Mouse (Mus musculus) spleen, adult 2 months (tissue): ENCODE measurements around the gene Rnf13. TPM values are rescaled to one million over a fixed set of nuclear protein-coding genes. Genes with fewer than 3 reads are reported as not detected.

Source experiments
- DNase-seq, 2 experiments: peaks; one replicate each; pipeline versions ENCODE4 v3.0.0 to v3.0.0-alpha.2; 2012 to 2021; ENCODE audit warnings: low spot score in 2 of 2, low read depth in 1 of 2
- H3K27ac ChIP-seq: fragments of 200-500 bp; 2 replicates; pipeline ENCODE4 v1.5.1; 2012; ENCODE audit warnings: low read length, inconsistent platforms; ENCODE audit not compliant: insufficient read depth
- H3K27me3 ChIP-seq: fragments of 200-500 bp; 2 replicates; pipeline ENCODE4 v1.6.1; 2012; ENCODE audit warnings: mild to moderate bottlenecking, moderate library complexity, low read length, inconsistent platforms; ENCODE audit not compliant: control insufficient read depth, insufficient read depth
- H3K36me3 ChIP-seq: fragments of 200-500 bp; 2 replicates; pipeline ENCODE4 v1.6.1; 2012; ENCODE audit warnings: mild to moderate bottlenecking, low read length, inconsistent platforms; ENCODE audit not compliant: control insufficient read depth, insufficient read depth
- H3K4me1 ChIP-seq: fragments of 200-500 bp; 2 replicates; pipeline ENCODE4 v1.6.1; 2011; ENCODE audit warnings: inconsistent platforms; ENCODE audit not compliant: control insufficient read depth, insufficient read depth, insufficient read length
- H3K4me3 ChIP-seq: fragments of 200-500 bp; 2 replicates; pipeline ENCODE4 v1.5.1; 2011; ENCODE audit warnings: mild to moderate bottlenecking, inconsistent platforms; ENCODE audit not compliant: insufficient read depth, insufficient read length; ENCODE audit errors: extremely low read depth
- CTCF ChIP-seq: fragments of 200-500 bp; IDR thresholded peaks from 2 replicates; pipeline ENCODE4 v1.5.1; 2011; ENCODE audit warnings: mild to moderate bottlenecking, inconsistent platforms; ENCODE audit not compliant: insufficient read depth, insufficient read length, insufficient replicate concordance; ENCODE audit errors: extremely low read depth
- POLR2A ChIP-seq: fragments of 200-500 bp; IDR thresholded peaks from 2 replicates; pipeline ENCODE4 v1.6.1; 2011; ENCODE audit warnings: low read depth, low read length, inconsistent platforms
- WGBS: fragments of 180-500 bp; shearing (Covaris S2); methylation state at CpG from one replicate; pipeline ENCODE4 v1.1.7; 2018; 5-methylcytosine and 5-hydroxymethylcytosine counted together
- polyA plus RNA-seq: library from polyadenylated mRNA; depleted of rRNA; stranded (reverse); fragments of >200 nt; gene quantifications from 2 replicates; pipeline ENCODE4 v1.2.3, GENCODE M21; 2012

The Rnf13 gene
- polyA plus RNA-seq, 1 experiment, result 28.1 TPM

- H3K4me3 ChIP-seq, result peak overlapping the region; percentile 69
- WGBS, result 1% methylated on average over 13 of the region's 13 CpGs
- TF ChIP-seq POLR2A, result no peak
- no peak for TF ChIP-seq CTCF
- H3K27ac ChIP-seq, result peak overlapping the region; percentile 93
- H3K36me3 ChIP-seq, result no peaks in the 10 kb centered on the region
- no peak for DNase-seq
- H3K27me3 ChIP-seq, result no peaks in the 10 kb centered on the region
- H3K4me1 ChIP-seq, result no peaks in the 10 kb centered on the region; the same call in 1 of the 2 replicates
Observed at GRCm38 (mm10) chr3:57736419-57737095, 695 bp downstream of the Rnf13 start.

GRCm38 (mm10) chr3:57739830-57740229 lies 4.0 kb downstream of the Rnf13 start:
- H3K4me1 ChIP-seq, result no peaks in the 10 kb centered on the region; the same call in 1 of the 2 replicates
- H3K36me3 ChIP-seq, result no peaks in the 10 kb centered on the region
- 34% methylated on average over 1 of the region's 1 CpGs for WGBS
- DNase-seq, result no peak
- TF ChIP-seq POLR2A (no peak), CTCF (no peak)
- no peak overlapping the region for H3K27ac ChIP-seq
- H3K4me3 ChIP-seq, result no peak overlapping the region
- H3K27me3 ChIP-seq, result no peaks in the 10 kb centered on the region

- Histone ChIP-seq H3K27ac (no peak overlapping the region), H3K27me3 (no peaks in the 10 kb centered on the region), H3K4me3 (no peak overlapping the region), H3K36me3 (no peaks in the 10 kb centered on the region), H3K4me1 (no peaks in the 10 kb centered on the region; the same call in 1 of the 2 replicates)
- no peak for DNase-seq
- 93% methylated on average over 3 of the region's 3 CpGs for WGBS
- TF ChIP-seq POLR2A, result no peak
- TF ChIP-seq CTCF, result no peak
Observed at GRCm38 (mm10) chr3:57748576-57749267, 12.9 kb downstream of the Rnf13 start.

- Histone ChIP-seq H3K36me3 (peaks cover 13% of the 10 kb centered on the region), H3K4me1 (no peaks in the 10 kb centered on the region), H3K27me3 (no peaks in the 10 kb centered on the region), H3K4me3 (no peak overlapping the region), H3K27ac (no peak overlapping the region)
- TF ChIP-seq CTCF (no peak), POLR2A (no peak)
- no peak for DNase-seq
- WGBS, result 94% methylated on average over 2 of the region's 2 CpGs
Observed at GRCm38 (mm10) chr3:57776915-57777314, 41.1 kb downstream of the Rnf13 start.

GRCm38 (mm10) chr3:57788472-57788871 lies 52.6 kb downstream of the Rnf13 start:
- DNase-seq, result no peak
- Histone ChIP-seq H3K4me3 (no peak overlapping the region), H3K4me1 (no peaks in the 10 kb centered on the region), H3K36me3 (peaks cover 1% of the 10 kb centered on the region; the same call in 1 of the 2 replicates), H3K27me3 (no peaks in the 10 kb centered on the region), H3K27ac (no peak overlapping the region)
- TF ChIP-seq POLR2A (no peak), CTCF (no peak)
- WGBS, result 89% methylated on average over 4 of the region's 4 CpGs

- no peak overlapping the region; the same call in 1 of the 2 replicates for H3K4me3 ChIP-seq
- WGBS, result 89% methylated on average over 7 of the region's 7 CpGs
- H3K4me1 ChIP-seq, result no peaks in the 10 kb centered on the region
- no peak for DNase-seq
- no peak overlapping the region for H3K27ac ChIP-seq
- H3K36me3 ChIP-seq, result peaks cover 1% of the 10 kb centered on the region; the same call in 1 of the 2 replicates
- TF ChIP-seq CTCF (no peak), POLR2A (no peak)
- no peaks in the 10 kb centered on the region for H3K27me3 ChIP-seq
Observed at GRCm38 (mm10) chr3:57789005-57789962, 53.4 kb downstream of the Rnf13 start.
